ENCODE assay signal across 18 mouse cellular contexts in genomic region chr4:154005488-154005887, GRCm38 (mm10). TPM values are rescaled to one million over a fixed set of nuclear protein-coding genes. Genes with fewer than 3 reads are reported as not detected.
"Had no signal": no experiment of that assay in that cellular context is flagged by ENCODE, and none has a peak within 500 bp of the region (broad histone marks: within the 10 kb centered on the region; RNA-seq: fewer than 3 reads in every experiment).

No protein-coding gene starts in this region.

- H3K4me2 ChIP-seq: midbrain, embryonic 12.5 days had no signal

- H3K4me3 ChIP-seq: left cerebral cortex, adult 2 months; midbrain, embryonic 12.5 days had no signal

- H3K27me3 ChIP-seq: midbrain, embryonic 12.5 days had no signal

- H3K9ac ChIP-seq: liver, embryonic 14.5 days; midbrain, embryonic 12.5 days had no signal

- H3K4me1 ChIP-seq: midbrain, embryonic 12.5 days had no signal

- H3K27ac ChIP-seq: left cerebral cortex, adult 2 months; liver, embryonic 14.5 days; midbrain, embryonic 12.5 days had no signal

- ATAC-seq: intestine, postnatal 0 days had no signal

- H3K9me3 ChIP-seq: midbrain, embryonic 12.5 days had no signal

- DNase-seq: kidney, adult 8-10 months; kidney, postnatal 25 days; lung, adult 18-20 months; right cerebral cortex, postnatal 14 days; thymus, postnatal 36 days had no signal

RNA-seq across cellular contexts. Expression of gene Ccdc27, which starts 37.0 kb away (rescaled TPM):
- total RNA-seq: left cerebral cortex, adult 2 months; liver, adult 2 months; midbrain, postnatal 0 days; neutrophil, adult 5-6 weeks had no signal
- polyA plus RNA-seq: limb, embryonic 11.5 days; liver, adult 2 months; liver, embryonic 14.5 days; lung, embryonic 16.5 days; midbrain, embryonic 12.5 days; midbrain, postnatal 0 days; neural tube, embryonic 11.5 days; spleen, adult 2 months; stomach, embryonic 16.5 days; thymus, postnatal 0 days had no signal
